Mouse (Mus musculus) erythroblast, adult 5-6 weeks (primary cell): ENCODE measurements at regions not wholly inside any gene's neighbourhood (a gene's known extent, or its start where the extent isn't known, plus 50 kb on each side); places are given as distances from the start of the nearest gene placed in this dataset.

Source experiments
- ATAC-seq: replicated peaks from 2 replicates; pipeline ENCODE4 v1.8.0; 2016; ENCODE audit warnings: moderate number of reproducible peaks, mild to moderate bottlenecking, moderate TSS enrichment, inconsistent platforms; ENCODE audit not compliant: poor library complexity, low FRiP score, severe bottlenecking

DNA sequence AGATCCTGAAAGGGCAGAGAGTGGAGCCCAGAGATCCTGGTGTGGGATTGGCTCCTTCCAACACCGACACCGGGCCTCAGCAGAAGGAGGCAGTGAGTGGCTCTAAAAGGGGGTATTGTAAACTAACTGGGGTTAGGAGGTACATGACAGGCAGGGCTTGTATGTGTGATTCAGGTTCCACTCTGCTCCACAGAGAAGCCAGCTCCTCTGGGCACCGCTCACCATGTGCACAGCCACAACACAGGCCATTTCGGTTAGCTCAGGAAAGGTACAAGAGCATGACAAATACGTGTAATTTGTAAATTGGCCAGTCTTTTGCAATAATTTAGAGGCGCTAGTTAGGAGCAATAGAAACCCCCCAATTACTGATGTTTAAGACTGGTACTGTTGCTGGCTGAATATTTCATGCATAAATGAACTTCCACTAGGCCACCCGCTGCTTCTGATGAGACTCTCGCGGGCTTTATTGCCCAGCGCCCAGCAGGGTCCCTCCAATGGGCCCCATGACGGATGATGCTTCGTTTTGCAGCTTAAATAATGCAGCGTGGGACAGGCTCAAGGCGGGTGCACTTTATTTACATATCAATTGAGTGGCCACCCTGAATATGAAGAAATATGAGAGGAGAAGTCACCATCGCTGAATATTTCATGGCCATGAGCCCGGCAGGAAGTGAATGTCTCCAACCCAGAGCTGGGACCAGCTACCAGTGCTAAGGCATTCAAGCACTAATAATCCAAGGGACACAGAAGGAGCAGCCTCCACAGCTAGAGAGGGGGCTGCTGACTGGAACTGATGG, 136.9 kb upstream of the Mafb start:
- ATAC-seq = no peak

DNA sequence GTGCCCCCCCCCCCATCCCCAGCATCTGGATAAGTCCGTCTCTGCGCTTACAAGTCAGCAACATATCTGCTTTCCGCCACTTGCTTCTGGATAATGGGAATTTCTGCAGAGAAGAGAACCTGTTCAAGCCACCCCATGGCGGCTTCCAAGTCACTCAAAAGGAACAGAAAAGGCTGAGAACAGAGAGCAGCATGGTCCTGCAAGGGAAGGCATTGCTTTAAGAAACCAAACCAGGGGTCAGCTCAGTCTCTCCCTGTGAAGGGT, 137.5 kb upstream of the Mafb start:
- ATAC-seq = no peak

DNA sequence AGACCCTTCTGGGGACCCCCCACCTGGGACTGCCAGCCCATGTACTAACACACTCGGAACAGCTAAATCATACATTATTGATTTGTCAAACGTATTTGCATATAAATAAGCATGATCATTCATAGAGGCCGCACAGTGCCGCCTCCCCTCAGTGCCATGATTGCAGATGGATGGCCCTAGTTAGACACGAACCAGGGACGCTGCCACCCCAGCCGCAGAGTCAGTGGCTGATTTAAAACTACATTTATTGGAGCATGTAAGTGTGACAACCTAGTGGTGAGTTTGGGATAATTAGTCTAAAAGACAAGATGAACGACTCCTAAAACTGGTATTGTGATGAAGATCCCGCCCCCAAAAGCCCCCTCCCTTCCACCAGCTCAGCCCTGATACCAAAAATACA, 138.3 kb upstream of the Top1 start:
- ATAC-seq = no peak

GRCm38 (mm10) chr2:160507816-160508564, 137.7 kb upstream of the Top1 start:
- no peak for ATAC-seq

GRCm38 (mm10) chr2:160510159-160510558, 135.5 kb upstream of the Top1 start:
- ATAC-seq = no peak

DNA sequence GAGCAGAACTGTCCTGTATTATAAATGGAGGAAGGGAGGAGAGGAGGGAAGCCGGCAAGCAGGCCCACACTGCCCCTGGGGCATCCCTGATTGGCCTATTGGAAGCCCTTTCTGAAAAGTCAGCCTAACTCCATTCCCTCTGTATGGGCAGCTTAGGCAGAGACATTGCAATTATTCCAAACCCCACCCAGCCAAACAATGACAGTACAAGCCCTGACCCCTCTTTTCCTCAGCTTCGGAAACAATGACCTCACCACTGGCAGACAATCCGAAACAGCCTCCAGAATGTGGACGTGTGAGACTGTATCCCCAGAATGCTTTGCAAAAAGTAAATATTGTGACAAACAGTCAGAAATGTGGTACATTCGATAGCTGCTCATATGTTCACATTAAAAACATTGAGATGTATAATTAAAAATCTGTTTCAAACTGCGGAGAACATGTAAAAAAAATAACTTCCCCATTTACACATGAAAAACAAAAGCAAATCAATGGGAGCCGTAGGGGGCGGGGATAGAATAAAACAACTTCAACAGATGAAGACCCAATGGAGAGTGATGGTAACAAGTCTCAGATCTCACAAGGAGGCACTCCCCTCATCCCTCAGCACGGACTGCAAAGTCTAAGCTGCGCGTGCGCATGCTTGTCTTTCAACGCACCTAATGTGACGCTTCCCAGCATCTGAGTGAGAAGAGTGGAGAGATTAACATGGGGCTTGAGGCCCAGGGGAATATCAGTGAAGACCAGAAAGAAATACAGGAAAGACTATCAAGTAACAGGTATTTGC, 134.9 kb upstream of the Top1 start:
- ATAC-seq = no peak

DNA sequence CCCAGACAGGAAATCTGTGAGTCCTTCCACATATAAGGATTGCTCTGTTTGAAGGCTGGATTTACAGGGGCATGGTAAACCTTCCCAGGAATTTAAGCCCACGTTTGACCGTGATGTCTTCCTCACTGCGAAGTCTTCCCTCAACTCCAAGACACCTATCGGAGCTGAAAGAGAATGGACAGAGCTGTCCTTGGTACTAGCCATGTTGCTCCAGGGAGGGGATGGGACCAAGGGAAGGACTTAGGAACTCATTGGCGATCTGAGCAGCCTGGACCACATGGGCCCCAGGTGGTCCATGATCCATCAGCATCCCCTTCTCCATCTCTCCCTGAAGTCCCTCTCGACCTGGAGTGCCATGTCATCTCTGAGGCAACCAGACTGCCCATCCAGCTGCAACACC, 130.1 kb upstream of the Top1 start:
- no peak for ATAC-seq

DNA sequence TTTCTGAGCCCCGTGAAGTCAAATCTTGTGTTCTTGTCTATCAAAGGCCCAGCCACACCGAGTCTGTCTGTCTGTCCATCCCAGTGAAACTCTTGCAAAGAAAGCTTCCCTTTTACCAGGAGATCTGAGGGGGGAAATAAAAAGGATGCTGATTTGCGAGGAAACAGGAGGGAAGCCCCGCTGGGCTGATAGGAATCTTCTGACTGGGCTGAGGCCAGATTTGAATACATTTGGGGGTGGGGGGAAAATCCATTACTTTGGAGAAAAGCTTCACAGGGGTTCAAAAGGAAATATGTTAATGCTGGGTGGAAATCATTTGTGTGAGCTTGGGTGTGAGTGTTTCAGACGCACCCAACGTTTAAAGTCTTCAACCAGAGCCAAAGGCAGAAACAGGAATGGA, 129.2 kb upstream of the Top1 start:
- ATAC-seq = no peak

GRCm38 (mm10) chr2:160525301-160526205, 120.1 kb upstream of the Top1 start:
- ATAC-seq = no peak

GRCm38 (mm10) chr2:160526377-160527125, 119.1 kb upstream of the Top1 start:
- no peak for ATAC-seq

GRCm38 (mm10) chr2:160529306-160529705, 116.4 kb upstream of the Top1 start:
- no peak for ATAC-seq

DNA sequence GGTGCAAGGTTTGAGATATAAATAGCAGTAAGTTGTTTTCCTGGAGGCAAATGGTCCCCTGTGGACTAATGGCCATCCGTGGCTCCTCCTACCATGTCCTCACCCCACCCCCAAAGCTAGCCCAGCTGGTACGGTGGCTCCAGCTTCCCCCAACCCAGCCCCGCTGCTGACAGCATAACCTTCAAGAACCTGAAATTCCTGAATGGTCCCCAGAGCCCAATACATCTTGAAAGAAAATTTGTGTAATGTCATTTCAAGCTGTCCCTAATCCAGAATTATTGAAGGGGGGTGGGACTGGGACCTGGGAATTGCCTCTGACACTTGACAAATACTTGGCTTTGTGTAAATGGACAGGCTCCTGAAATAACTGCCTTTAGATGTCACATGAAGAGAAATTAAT, 115.3 kb upstream of the Top1 start:
- no peak for ATAC-seq

GRCm38 (mm10) chr2:160537319-160537719, 108.4 kb upstream of the Top1 start:
- ATAC-seq = no peak

DNA sequence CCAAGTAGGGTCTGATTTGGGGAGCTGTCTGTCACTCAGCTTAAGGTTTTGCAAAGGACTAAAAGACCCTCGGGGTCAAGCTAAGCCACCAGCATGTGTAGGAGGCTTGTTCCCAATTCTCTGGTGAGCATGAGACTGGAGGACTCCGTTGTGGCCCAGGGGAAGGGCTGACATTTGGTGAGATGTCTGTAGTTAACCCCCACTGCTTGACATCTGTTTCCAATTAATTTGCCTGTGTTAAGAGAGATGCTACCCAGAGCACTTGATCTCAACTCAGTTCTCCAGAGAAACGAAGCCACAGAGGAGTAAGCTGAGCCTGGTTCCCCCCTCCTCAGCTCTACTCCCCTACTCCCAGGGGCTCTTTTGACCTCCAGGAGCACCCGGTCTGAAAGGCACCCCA, 100.2 kb upstream of the Top1 start:
- no peak for ATAC-seq

- no peak for ATAC-seq
Measured at GRCm38 (mm10) chr2:160552121-160552669, 93.5 kb upstream of the Top1 start.

GRCm38 (mm10) chr2:160561711-160562110, 84.0 kb upstream of the Top1 start:
- ATAC-seq = no peak

GRCm38 (mm10) chr2:160567813-160568212, 77.9 kb upstream of the Top1 start:
- no peak for ATAC-seq

DNA sequence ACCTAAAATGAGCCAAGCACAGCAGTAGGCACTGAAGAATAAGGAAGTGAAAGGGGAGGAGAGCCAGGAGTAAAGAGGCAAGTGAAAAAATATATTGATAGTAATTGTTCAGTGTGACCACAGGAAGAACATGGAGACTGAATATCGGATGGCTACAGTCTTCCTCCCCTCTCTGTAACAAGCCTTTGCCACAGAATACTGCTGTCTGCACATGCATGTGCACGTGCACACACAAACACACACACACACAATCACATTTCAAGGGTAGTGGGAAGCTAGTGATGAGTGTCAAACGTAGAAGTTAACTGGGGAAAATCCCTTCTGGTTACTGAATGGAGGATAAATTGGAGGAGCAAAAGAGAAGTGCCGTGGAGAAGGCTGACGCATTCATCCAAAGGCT, 76.2 kb upstream of the Top1 start:
- no peak for ATAC-seq
